Mouse (Mus musculus) heart, postnatal 0 days (tissue): ENCODE data around the gene Kcnk1.

Experiments
- CTCF ChIP-seq: IDR thresholded peaks from 2 replicates; pipeline ENCODE4 v1.5.1; 2016; ENCODE audit warnings: antibody characterized with exemption, control low read depth, low read depth
- EP300 ChIP-seq: IDR thresholded peaks from 2 replicates; pipeline ENCODE4 v1.6.1; 2016; ENCODE audit warnings: antibody characterized with exemption, low read depth

DNA sequence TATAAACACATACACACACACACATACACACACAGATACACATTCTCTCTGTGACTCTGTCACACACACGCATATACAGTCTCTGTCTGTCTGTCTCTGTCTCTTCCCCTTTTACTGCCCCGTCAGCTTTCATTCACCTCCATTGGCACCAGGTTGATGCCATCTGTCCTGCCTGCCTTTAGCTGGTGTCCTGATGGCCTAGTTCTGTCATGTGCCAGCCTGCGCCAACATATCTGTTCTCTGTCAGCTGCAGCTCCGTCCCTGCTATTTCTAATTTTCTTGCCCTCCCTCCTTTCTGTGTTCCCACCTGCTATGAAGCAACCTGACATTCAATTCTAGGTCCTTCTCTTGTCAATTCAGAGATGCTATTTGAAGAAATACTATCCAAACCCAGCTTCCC, 40.1 kb downstream of the Kcnk1 start:
- TF ChIP-seq EP300 (no peak), CTCF (no peak)
